Comparison of ENCODE assay signal across 19 mouse cellular contexts in genomic region chr6:80476153-80476552, GRCm38 (mm10).
A peak's percentile ranks its signal among the peaks of the same experiment; 100 is the strongest.
DNase-seq lines count a peak whose midpoint lies in the region; ATAC-seq and TF ChIP-seq lines count a peak whose summit lies in the region.
"Had no signal": no experiment of that assay in that cellular context is flagged by ENCODE, and none has a peak within 500 bp of the region (broad histone marks: within the 10 kb centered on the region; RNA-seq: fewer than 3 reads in every experiment).

No protein-coding gene starts in this region.

- DNase-seq in embryonic facial prominence, embryonic 14.5 days (ENCODE audit: low spot score), result peak; percentile 14
- no peak for DNase-seq in embryonic facial prominence, embryonic 10.5 days (ENCODE audit: low spot score)
- DNase-seq in lung, embryonic 14.5 days, result peak; percentile 4
- no peak for DNase-seq in lung, postnatal 25 days (ENCODE audit: low spot score)
- peak; percentile 21 for DNase-seq in layer of hippocampus, adult 9-10 months (ENCODE audit: low spot score)
- DNase-seq in retina, postnatal 7 days (ENCODE audit: low read depth, low spot score), result peak; percentile 13
- DNase-seq in thymus, postnatal 4 days, result no peak
- DNase-seq: gastrocnemius, postnatal 36 days; heart, postnatal 14 days; lung, postnatal 4 days; thymus, postnatal 25 days had no signal

- no peaks in the 10 kb centered on the region for H3K4me1 ChIP-seq in embryonic facial prominence, embryonic 14.5 days (ENCODE audit: control insufficient read depth, insufficient read depth, low read length)
- H3K4me1 ChIP-seq in embryonic facial prominence, embryonic 10.5 days, result no peaks in the 10 kb centered on the region
- H3K4me1 ChIP-seq in lung, embryonic 14.5 days (ENCODE audit: insufficient read depth), result no peaks in the 10 kb centered on the region
- H3K4me1 ChIP-seq: heart, embryonic 10.5 days; limb, embryonic 12.5 days; neural tube, embryonic 15.5 days had no signal

- no peaks in the 10 kb centered on the region for H3K9me3 ChIP-seq in embryonic facial prominence, embryonic 14.5 days (ENCODE audit: control insufficient read depth, low read length)
- no peaks in the 10 kb centered on the region for H3K9me3 ChIP-seq in embryonic facial prominence, embryonic 10.5 days
- H3K9me3 ChIP-seq in lung, embryonic 14.5 days (ENCODE audit: low read depth, low read length), result no peaks in the 10 kb centered on the region
- H3K9me3 ChIP-seq: heart, embryonic 10.5 days; limb, embryonic 12.5 days; neural tube, embryonic 15.5 days had no signal

- H3K4me2 ChIP-seq in embryonic facial prominence, embryonic 14.5 days (ENCODE audit: low read depth, low read length), result no peak overlapping the region
- no peak overlapping the region for H3K4me2 ChIP-seq in lung, embryonic 14.5 days
- H3K4me2 ChIP-seq: limb, embryonic 12.5 days; neural tube, embryonic 15.5 days had no signal

- H3K27ac ChIP-seq in embryonic facial prominence, embryonic 14.5 days (replicated peaks; ENCODE audit: low read depth, low read length), result no peak overlapping the region
- H3K27ac ChIP-seq in embryonic facial prominence, embryonic 10.5 days (replicated peaks), result no peak overlapping the region
- no peak overlapping the region for H3K27ac ChIP-seq in lung, embryonic 14.5 days (ENCODE audit: low read depth)
- H3K27ac ChIP-seq: heart, embryonic 10.5 days; left cerebral cortex, adult 2 months; limb, embryonic 12.5 days; neural tube, embryonic 15.5 days had no signal

- no peaks in the 10 kb centered on the region for H3K36me3 ChIP-seq in embryonic facial prominence, embryonic 14.5 days (ENCODE audit: control insufficient read depth, insufficient read depth, low read length)
- H3K36me3 ChIP-seq in embryonic facial prominence, embryonic 10.5 days (replicated peaks), result no peaks in the 10 kb centered on the region
- H3K36me3 ChIP-seq in lung, embryonic 14.5 days (ENCODE audit: insufficient read depth), result no peaks in the 10 kb centered on the region
- H3K36me3 ChIP-seq: heart, embryonic 10.5 days; limb, embryonic 12.5 days; neural tube, embryonic 15.5 days had no signal

- 71% methylated on average over 3 of the region's 3 CpGs for WGBS in embryonic facial prominence, embryonic 14.5 days
- 86% methylated on average over 3 of the region's 3 CpGs for WGBS in embryonic facial prominence, embryonic 10.5 days
- WGBS in lung, embryonic 14.5 days, result 63% methylated on average over 3 of the region's 3 CpGs

- no peak overlapping the region for H3K4me3 ChIP-seq in embryonic facial prominence, embryonic 14.5 days (ENCODE audit: low read depth, low read length)
- no peak overlapping the region for H3K4me3 ChIP-seq in embryonic facial prominence, embryonic 10.5 days
- no peak overlapping the region for H3K4me3 ChIP-seq in lung, embryonic 14.5 days (ENCODE audit: low read depth, low read length)
- H3K4me3 ChIP-seq: erythroblast, embryonic 14.5 days; heart, embryonic 10.5 days; left cerebral cortex, adult 2 months; limb, embryonic 12.5 days; neural tube, embryonic 15.5 days had no signal

- TF ChIP-seq CTCF in lung, embryonic 14.5 days (IDR thresholded peaks at IDR 0.05; ENCODE audit: low read depth), result no peak

- ATAC-seq in embryonic facial prominence, embryonic 14.5 days (ENCODE audit: low read depth), result no peak
- ATAC-seq in lung, embryonic 14.5 days (ENCODE audit: insufficient read depth), result no peak
- ATAC-seq in monocyte, adult 5-6 weeks (replicated peaks; ENCODE audit: insufficient number of reproducible peaks, low FRiP score, low TSS enrichment, poor library complexity, severe bottlenecking), result no peak
- ATAC-seq: inflammation-experienced regulatory T-cells, adult 6 months; Patski had no signal

- H3K9ac ChIP-seq in embryonic facial prominence, embryonic 14.5 days (ENCODE audit: low read depth, low read length), result no peak overlapping the region
- H3K9ac ChIP-seq in lung, embryonic 14.5 days, result no peak overlapping the region
- H3K9ac ChIP-seq: limb, embryonic 12.5 days; neural tube, embryonic 15.5 days had no signal

- H3K27me3 ChIP-seq in embryonic facial prominence, embryonic 14.5 days (replicated peaks; ENCODE audit: control insufficient read depth, insufficient read depth, low read length), result no peaks in the 10 kb centered on the region
- no peaks in the 10 kb centered on the region for H3K27me3 ChIP-seq in embryonic facial prominence, embryonic 10.5 days (replicated peaks; ENCODE audit: low read depth, poor library complexity, severe bottlenecking)
- H3K27me3 ChIP-seq in lung, embryonic 14.5 days (ENCODE audit: insufficient read depth, low read length), result no peaks in the 10 kb centered on the region
- H3K27me3 ChIP-seq: limb, embryonic 12.5 days; neural tube, embryonic 15.5 days; Patski had no signal

Comparison
In these comparisons a context has a peak if more than half of its experiments do, and no peak if none do; other contexts are left out.
1. DNase-seq: peak in embryonic facial prominence, embryonic 14.5 days (single experiment), lung, embryonic 14.5 days (single experiment), layer of hippocampus, adult 9-10 months (single experiment) and retina, postnatal 7 days (single experiment); none in embryonic facial prominence, embryonic 10.5 days (single experiment), lung, postnatal 25 days (single experiment) and thymus, postnatal 4 days (single experiment).